Mouse (Mus musculus) left cerebral cortex, postnatal 14 days (tissue): ENCODE results near the gene Pkn1. TPM values are rescaled to one million over a fixed set of nuclear protein-coding genes. Genes with fewer than 3 reads are reported as not detected.

Experiments
- DNase-seq, 2 experiments: peaks; one replicate each; pipeline ENCODE4 v3.0.0; 2021 to 2022; ENCODE audit warnings: low spot score in 2 of 2, mixed read lengths in 1 of 2
- intact Hi-C: fragments of 180-260 bp; cut with DNase I; formaldehyde crosslinking; loops from one replicate; pipeline ENCODE4 v1.15.1; 2025
- total RNA-seq, 2 experiments: library from RNA; stranded (reverse); gene quantifications; 2 replicates each; pipeline ENCODE4 v1.2.3; 2021

The Pkn1 gene
- total RNA-seq, 2 experiments from 2014 or later, result 63.8 to 74.1 TPM

- DNase-seq, result no peak
- intact Hi-C loops, result loop anchor here (5.0 kb wide), 1 partner anchor 53 kb away; the partner anchor contains the start of gene Ddx39
Measured at GRCm38 (mm10) chr8:83664096-83664495, 34.9 kb downstream of the Pkn1 start.

GRCm38 (mm10) chr8:83662421-83662826, 36.6 kb downstream of the Pkn1 start:
- intact Hi-C loops, result loop anchor here (5.0 kb wide), 1 partner anchor 55 kb away; the partner anchor contains the start of gene Ddx39
- DNase-seq, result peak; percentile 94

GRCm38 (mm10) chr8:83660995-83661680, 37.8 kb downstream of the Pkn1 start:
- no peak for DNase-seq
- intact Hi-C loops, result loop anchor here (5.0 kb wide), 1 partner anchor 56 kb away; the partner anchor contains the start of gene Ddx39

GRCm38 (mm10) chr8:83660545-83660944, 38.4 kb downstream of the Pkn1 start:
- intact Hi-C loops, result loop anchor here (5.0 kb wide), 1 partner anchor 57 kb away; the partner anchor contains the start of gene Ddx39
- peak; percentile 58 to 77 for DNase-seq

- DNase-seq, result no peak
- intact Hi-C loops, result no loop called here
Measured at GRCm38 (mm10) chr8:83656484-83657246, 42.3 kb downstream of the Pkn1 start.

- DNase-seq, result no peak
- intact Hi-C loops, result no loop called here
Measured at GRCm38 (mm10) chr8:83656043-83656442, 42.9 kb downstream of the Pkn1 start.

- DNase-seq, result no peak
- intact Hi-C loops, result no loop called here
Measured at GRCm38 (mm10) chr8:83654725-83655124, 44.3 kb downstream of the Pkn1 start.

GRCm38 (mm10) chr8:83653662-83654017, 45.3 kb downstream of the Pkn1 start:
- DNase-seq, result no peak
- intact Hi-C loops, result no loop called here

- DNase-seq, result peak in 1 of 2 experiments; percentile 22
- intact Hi-C loops, result no loop called here
Measured at GRCm38 (mm10) chr8:83652744-83653661, 46.0 kb downstream of the Pkn1 start.

GRCm38 (mm10) chr8:83652030-83652743, 46.8 kb downstream of the Pkn1 start, which contains the start of gene Gipc1:
Gipc1 (plus strand) TSS chr8:83652677.
- intact Hi-C loops, result no loop called here
- DNase-seq, result peak; percentile 96 to 98

GRCm38 (mm10) chr8:83649699-83650098, 49.3 kb downstream of the Pkn1 start:
- peak in 1 of 2 experiments; percentile 24 for DNase-seq

GRCm38 (mm10) chr8:83648031-83648430, 50.9 kb downstream of the Pkn1 start:
- no peak for DNase-seq
- intact Hi-C loops, result no loop called here

More at GRCm38 (mm10) chr8:83649699-83650098, 49.3 kb downstream of the Pkn1 start:
- intact Hi-C loops, result no loop called here

- intact Hi-C loops, result no loop called here
- DNase-seq, result no peak
Measured at GRCm38 (mm10) chr8:83647511-83647910, 51.5 kb downstream of the Pkn1 start.

GRCm38 (mm10) chr8:83639649-83640048, 59.3 kb downstream of the Pkn1 start:
- DNase-seq, result no peak

GRCm38 (mm10) chr8:83638856-83639255, 60.1 kb downstream of the Pkn1 start:
- no peak for DNase-seq
- intact Hi-C loops, result no loop called here

More at GRCm38 (mm10) chr8:83639649-83640048, 59.3 kb downstream of the Pkn1 start:
- intact Hi-C loops, result no loop called here

GRCm38 (mm10) chr8:83632083-83632707, 66.8 kb downstream of the Pkn1 start:
- intact Hi-C loops, result no loop called here
- no peak for DNase-seq

- intact Hi-C loops, result no loop called here
- no peak for DNase-seq
Measured at GRCm38 (mm10) chr8:83625676-83626299, 73.2 kb downstream of the Pkn1 start.

GRCm38 (mm10) chr8:83624739-83625138, 74.2 kb downstream of the Pkn1 start:
- intact Hi-C loops, result no loop called here
- peak in 1 of 2 experiments; percentile 46 for DNase-seq
